Mouse (Mus musculus) spleen, adult 2 months (tissue): ENCODE results near the gene Brinp2.

Source experiments
- CTCF ChIP-seq: fragments of 200-500 bp; IDR thresholded peaks from 2 replicates; pipeline ENCODE4 v1.5.1; 2011; ENCODE audit warnings: mild to moderate bottlenecking, inconsistent platforms; ENCODE audit not compliant: insufficient read depth, insufficient read length, insufficient replicate concordance; ENCODE audit errors: extremely low read depth
- POLR2A ChIP-seq: fragments of 200-500 bp; IDR thresholded peaks from 2 replicates; pipeline ENCODE4 v1.6.1; 2011; ENCODE audit warnings: low read depth, low read length, inconsistent platforms

- TF ChIP-seq CTCF (no peak), POLR2A (no peak)
Observed at GRCm38 (mm10) chr1:158202932-158203331, 153.2 kb downstream of the Brinp2 start.
